Mouse (Mus musculus): ENCODE data around the gene Aff4.
"Not testable (repeated sequence)": the region's sequence is repeated elsewhere in the genome, so short reads cannot be mapped to it uniquely, and the experiment has no call there.

DNA sequence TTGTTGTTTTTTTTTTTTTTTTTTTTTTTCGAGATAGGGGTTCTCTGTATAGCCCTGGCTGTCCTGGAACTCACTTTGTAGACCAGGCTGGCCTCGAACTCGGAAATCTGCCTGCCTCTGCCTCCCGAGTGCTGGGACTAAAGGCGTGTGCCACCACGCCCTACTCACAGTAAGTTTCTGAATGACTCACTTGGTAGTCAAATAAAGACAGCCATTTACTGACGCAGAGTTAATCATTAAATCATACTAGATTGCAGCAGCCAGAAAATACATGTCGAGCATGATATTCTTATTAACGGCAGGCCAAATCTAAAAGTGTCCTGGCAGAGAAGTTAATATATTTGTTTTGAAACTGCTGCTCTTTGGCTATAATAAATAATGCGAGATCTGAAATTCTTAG, 9.6 kb upstream of the Aff4 start:
- TF ChIP-seq CTCF (IDR thresholded peaks at IDR 0.05; ENCODE audit: borderline replicate concordance, control insufficient read depth, extremely low read depth, insufficient read depth, low read length, poor library complexity); POLR2A (IDR thresholded peaks at IDR 0.05; ENCODE audit: control insufficient read depth, extremely low read depth, insufficient read depth, low read length, poor library complexity): not testable (repeated sequence)

Data from thymus, adult 2 months (tissue).